Mouse (Mus musculus): ENCODE data around the gene Etv6.

Gene Etv6

GRCm38 (mm10) chr6:134140718-134141615 lies 105.5 kb downstream of the Etv6 start:
- no peak for DNase-seq (ENCODE audit: low spot score in 2 of 2)

- DNase-seq (ENCODE audit: low spot score in 2 of 2) = no peak
These were observed 106.2 kb downstream of the Etv6 start for GRCm38 (mm10) chr6:134141616-134142165.

GRCm38 (mm10) chr6:134142700-134143099 lies 107.2 kb downstream of the Etv6 start:
- DNase-seq (ENCODE audit: low spot score in 2 of 2) = no peak

- DNase-seq (ENCODE audit: low spot score in 2 of 2) = no peak
These were observed 108.2 kb downstream of the Etv6 start for GRCm38 (mm10) chr6:134143649-134144097.

- no peak for DNase-seq (ENCODE audit: low spot score in 2 of 2)
These were observed 109.0 kb downstream of the Etv6 start for GRCm38 (mm10) chr6:134144231-134145130.

GRCm38 (mm10) chr6:134147596-134148442 lies 112.3 kb downstream of the Etv6 start:
- DNase-seq (ENCODE audit: low spot score in 2 of 2) = no peak

GRCm38 (mm10) chr6:134148443-134148942 lies 113.0 kb downstream of the Etv6 start:
- no peak for DNase-seq (ENCODE audit: low spot score in 2 of 2)

GRCm38 (mm10) chr6:134149606-134150005 lies 114.1 kb downstream of the Etv6 start:
- no peak for DNase-seq (ENCODE audit: low spot score in 2 of 2)

- no peak for DNase-seq (ENCODE audit: low spot score in 2 of 2)
These were observed 115.7 kb downstream of the Etv6 start for GRCm38 (mm10) chr6:134151022-134151680.

GRCm38 (mm10) chr6:134151853-134152505 lies 116.5 kb downstream of the Etv6 start:
- DNase-seq (ENCODE audit: low spot score in 2 of 2) = no peak

GRCm38 (mm10) chr6:134152539-134152938 lies 117.0 kb downstream of the Etv6 start:
- DNase-seq (ENCODE audit: low spot score in 2 of 2) = no peak

- no peak for DNase-seq (ENCODE audit: low spot score in 2 of 2)
These were observed 119.2 kb downstream of the Etv6 start for GRCm38 (mm10) chr6:134154746-134155145.

- DNase-seq (ENCODE audit: low spot score in 2 of 2) = no peak
These were observed 120.6 kb downstream of the Etv6 start for GRCm38 (mm10) chr6:134155900-134156623.

- DNase-seq (ENCODE audit: low spot score in 2 of 2) = no peak
These were observed 122.1 kb downstream of the Etv6 start for GRCm38 (mm10) chr6:134157533-134158115.

GRCm38 (mm10) chr6:134158201-134158600 lies 122.7 kb downstream of the Etv6 start:
- no peak for DNase-seq (ENCODE audit: low spot score in 2 of 2)

- no peak for DNase-seq (ENCODE audit: low spot score in 2 of 2)
These were observed 124.2 kb downstream of the Etv6 start for GRCm38 (mm10) chr6:134159672-134160071.

GRCm38 (mm10) chr6:134161040-134161439 lies 125.5 kb downstream of the Etv6 start:
- DNase-seq (ENCODE audit: low spot score in 2 of 2) = no peak

GRCm38 (mm10) chr6:134163346-134163745 lies 127.8 kb downstream of the Etv6 start:
- DNase-seq (ENCODE audit: low spot score in 2 of 2) = no peak

- no peak for DNase-seq (ENCODE audit: low spot score in 2 of 2)
These were observed 128.9 kb downstream of the Etv6 start for GRCm38 (mm10) chr6:134164356-134164755.

Measured in thymus, postnatal 10 days (tissue).